Mouse (Mus musculus) neural tube, embryonic 12.5 days (tissue): ENCODE measurements around the gene Zfp36l1. TPM values are rescaled to one million over a fixed set of nuclear protein-coding genes. Genes with fewer than 3 reads are reported as not detected.

Experiments
- ATAC-seq: fragments of 200-750 bp; cut with Nextera tagmentation; 2 replicates; pipeline ENCODE4 v1.8.0; 2017; ENCODE audit warnings: low read depth, mild to moderate bottlenecking, moderate TSS enrichment, moderate library complexity; ENCODE audit not compliant: low FRiP score
- H3K27ac ChIP-seq: fragments of 300-500 bp; sonication (generic); 2 replicates; pipeline ENCODE4 v1.5.1; 2016
- H3K27me3 ChIP-seq: fragments of 300-500 bp; sonication (generic); replicated peaks from 2 replicates; pipeline ENCODE4 v1.6.1; 2016; ENCODE audit warnings: mild to moderate bottlenecking
- H3K36me3 ChIP-seq: fragments of 300-500 bp; sonication (generic); 2 replicates; pipeline ENCODE4 v1.6.1; 2016; ENCODE audit warnings: mild to moderate bottlenecking
- H3K4me1 ChIP-seq: fragments of 300-500 bp; sonication (generic); 2 replicates; pipeline ENCODE4 v1.6.1; 2016
- H3K4me2 ChIP-seq: fragments of 300-500 bp; sonication (generic); replicated peaks from 2 replicates; pipeline ENCODE4 v1.6.1; 2016; ENCODE audit warnings: mild to moderate bottlenecking
- H3K4me3 ChIP-seq: fragments of 300-500 bp; sonication (generic); 2 replicates; pipeline ENCODE4 v1.5.1; 2016
- H3K9ac ChIP-seq: fragments of 300-500 bp; sonication (generic); 2 replicates; pipeline ENCODE4 v1.6.1; 2016; ENCODE audit warnings: mild to moderate bottlenecking
- H3K9me3 ChIP-seq: fragments of 300-500 bp; sonication (generic); 2 replicates; pipeline ENCODE4 v1.6.1; 2016; ENCODE audit warnings: mild to moderate bottlenecking
- WGBS: fragments of 180-500 bp; shearing (Covaris S2); methylation state at CpG from one replicate; pipeline ENCODE4 v1.1.7; 2016; 5-methylcytosine and 5-hydroxymethylcytosine counted together
- polyA plus RNA-seq: library from polyadenylated mRNA; unstranded; fragments of >200 nt; fragmentation: Nextera tagmentation; extraction: Ambion mirVana; gene quantifications from 2 replicates; pipeline ENCODE4 v1.2.1, GENCODE M21; 2016

Gene Zfp36l1
- polyA plus RNA-seq, 1 experiment from 2014 or later = 73.0 TPM

DNA sequence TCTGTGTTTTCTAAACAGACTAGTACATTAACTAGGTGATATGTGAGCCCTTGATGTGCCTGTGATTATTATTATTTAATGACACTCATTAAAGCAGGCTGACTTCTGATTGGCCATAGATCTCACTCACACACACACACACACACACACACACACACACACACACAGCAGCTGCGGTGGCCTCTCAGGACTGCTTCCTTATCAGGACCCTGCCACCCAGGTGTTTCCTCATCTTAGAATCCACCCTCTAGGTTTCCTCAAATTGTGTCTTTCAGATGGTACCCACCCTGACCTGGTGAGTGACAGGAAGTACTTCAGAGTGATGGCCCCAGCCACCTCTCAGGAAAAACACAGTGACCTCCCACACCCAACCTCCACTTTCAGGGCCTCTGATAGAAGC is 52.0 kb downstream of the Zfp36l1 start:
- 0 out of 2 replicates have a peak overlapping the region, but pooled peaks have one; percentile 15 for H3K27ac ChIP-seq
- no peak overlapping the region for H3K4me3 ChIP-seq
- no peak overlapping the region for H3K9ac ChIP-seq
- no peak overlapping the region for H3K4me2 ChIP-seq
- 48% methylated on average over 1 of the region's 1 CpGs for WGBS
- no peaks in the 10 kb centered on the region for H3K27me3 ChIP-seq
- ATAC-seq = no peak
- no peaks in the 10 kb centered on the region for H3K9me3 ChIP-seq
- H3K4me1 ChIP-seq = peaks cover 44% of the 10 kb centered on the region
- H3K36me3 ChIP-seq = no peaks in the 10 kb centered on the region

DNA sequence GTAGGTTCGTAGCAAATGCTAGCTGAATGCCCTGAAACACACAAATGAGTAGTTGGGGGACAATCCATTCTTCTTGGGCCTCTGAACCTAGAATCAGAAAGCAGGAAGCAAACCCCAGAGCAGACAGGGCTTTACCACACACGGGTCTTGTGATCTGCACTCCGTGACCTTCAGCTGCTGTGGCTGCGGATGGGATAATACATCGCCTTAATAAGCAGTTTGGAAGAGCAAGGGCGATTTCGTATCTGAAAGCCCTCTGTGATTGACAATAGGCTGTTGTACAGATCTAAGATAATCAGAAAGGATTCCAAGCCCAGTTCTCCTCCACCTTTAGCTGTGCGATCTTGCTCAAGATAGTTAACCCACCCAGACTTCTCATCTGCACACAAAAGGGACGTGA is 52.5 kb downstream of the Zfp36l1 start:
- no peak overlapping the region for H3K27ac ChIP-seq
- no peak for ATAC-seq
- H3K4me1 ChIP-seq = peaks cover 44% of the 10 kb centered on the region
- H3K4me2 ChIP-seq = no peak overlapping the region
- no peak overlapping the region for H3K4me3 ChIP-seq
- no peaks in the 10 kb centered on the region for H3K9me3 ChIP-seq
- H3K9ac ChIP-seq = no peak overlapping the region
- H3K36me3 ChIP-seq = no peaks in the 10 kb centered on the region
- H3K27me3 ChIP-seq = no peaks in the 10 kb centered on the region
- WGBS = 50% methylated on average over 9 of the region's 9 CpGs

DNA sequence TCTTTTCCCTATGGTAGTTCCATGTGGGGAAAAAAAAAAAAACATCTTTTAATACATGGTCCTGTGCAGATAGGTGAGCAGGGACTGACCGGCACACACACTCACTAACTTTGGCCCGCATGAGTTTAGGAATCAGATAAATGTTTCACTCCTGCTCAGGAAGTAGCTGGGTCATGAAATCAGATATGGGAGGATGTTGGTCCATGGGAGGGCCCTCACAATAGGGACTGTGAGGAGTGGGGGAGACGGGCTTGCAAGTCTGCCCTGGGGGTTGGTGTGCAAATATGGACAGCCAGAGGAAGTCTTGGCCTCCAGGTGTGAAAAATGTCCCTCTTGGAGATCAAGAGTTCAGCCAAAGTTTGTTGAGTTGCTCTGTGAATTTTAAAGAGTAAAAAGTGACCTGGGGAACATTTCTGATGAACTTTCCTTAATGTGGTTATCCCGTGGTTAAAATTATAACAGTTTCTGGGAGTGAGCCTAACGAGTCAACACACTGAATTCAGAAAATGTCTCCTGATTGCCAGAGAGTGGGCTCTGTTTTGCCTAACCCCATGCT is 53.0 kb downstream of the Zfp36l1 start:
- Histone ChIP-seq H3K4me1 (peaks cover 44% of the 10 kb centered on the region), H3K36me3 (no peaks in the 10 kb centered on the region), H3K27ac (no peak overlapping the region), H3K9ac (no peak overlapping the region), H3K4me3 (no peak overlapping the region), H3K9me3 (no peaks in the 10 kb centered on the region), H3K4me2 (no peak overlapping the region), H3K27me3 (no peaks in the 10 kb centered on the region)
- no peak for ATAC-seq
- 77% methylated on average over 5 of the region's 5 CpGs for WGBS

Other genes starting within 250 kb of the Zfp36l1 start
- gene Actn1, start 147.4 kb upstream of the Zfp36l1 start, polyA plus RNA-seq = 15.8 and 16.7 TPM in 2 replicates